Mouse (Mus musculus): ENCODE measurements around the gene Vps54.
A peak's percentile ranks its signal among the peaks of the same experiment; 100 is the strongest.

Vps54 gene

DNA sequence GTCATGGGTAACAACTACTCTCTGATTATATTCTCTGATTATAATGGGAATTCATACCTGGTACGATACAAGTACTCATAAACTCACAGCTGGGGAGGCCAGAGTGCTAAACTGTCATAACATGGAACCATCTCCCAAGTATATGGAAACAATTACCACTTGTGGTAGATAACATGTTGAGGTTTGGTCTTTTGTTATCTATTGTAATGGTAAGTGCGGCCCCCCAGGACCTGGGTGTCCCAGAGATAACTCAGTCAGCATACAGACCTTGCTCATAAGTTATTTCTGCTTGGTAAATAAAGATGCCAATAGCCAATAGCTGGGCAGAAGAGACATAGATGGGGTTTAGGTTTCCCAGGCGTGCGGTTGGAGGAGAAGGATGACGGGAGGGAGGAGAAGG, 104.4 kb downstream of the Vps54 start:
- no peak for DNase-seq

DNA sequence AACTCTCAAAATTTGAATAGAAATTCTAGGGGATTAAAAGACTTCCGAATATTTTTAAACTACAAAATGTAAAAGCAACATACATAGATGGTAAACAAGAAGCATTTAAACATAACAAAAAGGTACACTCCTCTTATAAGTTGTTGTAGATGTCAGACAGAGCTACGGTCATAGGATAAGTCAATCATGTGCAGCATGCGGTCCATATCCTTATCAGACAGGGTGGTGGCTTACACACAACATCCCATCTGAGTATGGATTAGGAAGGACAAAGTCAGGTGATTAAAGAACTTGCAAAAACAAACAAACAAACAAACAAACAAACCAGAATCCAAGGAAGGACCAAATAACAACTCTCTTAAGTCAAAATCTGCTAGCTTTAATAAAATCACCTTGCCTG, 106.9 kb downstream of the Vps54 start:
- DNase-seq = no peak

- DNase-seq = no peak
Observed at GRCm38 (mm10) chr11:21348890-21349289, 109.8 kb downstream of the Vps54 start.

GRCm38 (mm10) chr11:21351296-21351695, 112.2 kb downstream of the Vps54 start:
- no peak for DNase-seq

- no peak for DNase-seq
Observed at GRCm38 (mm10) chr11:21363144-21363940, 124.3 kb downstream of the Vps54 start.

DNA sequence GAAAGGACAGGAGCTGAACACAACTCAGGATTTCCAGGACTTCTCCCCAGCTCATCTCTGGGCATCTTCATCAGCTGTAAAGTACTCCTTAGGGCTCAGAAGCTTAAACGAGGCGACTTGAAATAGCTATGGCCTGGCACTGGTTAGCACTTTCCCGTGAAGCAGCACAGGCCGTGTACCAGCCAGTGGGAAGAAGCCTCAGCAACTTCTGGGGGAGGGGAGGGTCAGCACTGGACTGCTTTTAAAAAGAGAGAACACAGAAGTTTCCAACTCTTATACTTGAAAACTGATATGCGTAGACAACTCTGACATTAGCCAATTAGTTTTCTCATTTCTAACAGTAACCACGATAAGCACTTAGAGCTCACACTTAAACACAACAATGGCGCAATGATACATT, 129.4 kb downstream of the Vps54 start:
- DNase-seq = no peak

GRCm38 (mm10) chr11:21369248-21370016, 130.4 kb downstream of the Vps54 start:
- no peak for DNase-seq

DNA sequence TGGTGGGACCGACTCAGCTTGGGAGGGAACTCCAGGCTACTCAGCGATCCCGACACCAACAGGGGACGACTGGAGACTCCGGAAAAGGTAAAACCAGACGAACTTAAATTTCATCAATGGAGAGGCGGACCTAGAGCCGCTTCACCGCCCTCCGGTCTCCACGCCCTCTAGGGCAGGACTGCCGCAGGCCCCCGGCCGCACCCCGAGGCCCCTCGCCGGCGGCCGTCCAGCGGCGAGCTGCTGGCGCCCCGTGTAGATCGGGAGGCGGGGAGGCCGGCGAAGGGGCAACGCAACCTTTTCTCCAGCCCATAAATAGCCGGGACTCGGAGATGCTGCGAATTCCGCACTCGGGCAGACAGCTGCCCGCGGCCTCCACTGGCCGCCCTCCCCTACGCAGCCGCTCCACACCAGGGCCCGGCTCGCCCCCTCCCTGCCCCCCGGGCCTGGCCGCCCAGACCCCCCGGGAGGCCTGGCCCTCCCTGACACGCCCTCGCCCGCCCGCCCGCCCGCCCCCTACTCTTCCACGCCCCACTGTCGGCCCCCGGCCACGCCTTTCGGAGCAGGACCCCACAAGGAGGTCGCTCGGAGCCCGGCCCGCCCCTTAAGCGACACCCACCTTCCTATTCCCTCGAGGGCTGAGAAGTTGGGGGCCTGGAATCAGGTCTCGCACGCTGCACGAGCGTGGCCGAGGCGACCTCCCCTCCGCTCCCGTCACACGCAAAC, 131.5 kb downstream of the Vps54 start:
- DNase-seq = peak; percentile 66 to 71

Measured in B cell, adult 2 months (primary cell).